Mouse (Mus musculus): ENCODE measurements around the gene Kmo.

DNA sequence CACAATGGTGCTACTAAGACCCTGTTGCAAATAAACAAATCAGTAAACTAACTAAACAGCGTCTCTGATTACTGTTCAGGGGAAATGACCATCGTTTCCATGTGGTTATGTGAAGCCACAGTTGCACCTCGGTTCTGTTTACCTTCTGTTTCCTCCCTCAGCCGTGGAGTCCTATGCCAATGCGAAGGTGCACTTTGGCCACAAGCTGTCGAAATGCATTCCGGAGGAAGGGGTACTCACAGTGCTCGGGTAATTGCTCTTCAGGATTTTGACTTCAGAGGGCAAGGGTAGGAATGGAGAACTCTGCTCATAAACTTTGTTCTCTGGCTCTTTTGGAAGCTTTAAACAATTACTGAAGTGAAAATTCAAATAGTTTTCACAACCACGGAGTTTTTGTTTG is 26.8 kb downstream of the Kmo start:
- TF ChIP-seq CHD2 (IDR thresholded peaks at IDR 0.05; ENCODE audit: low read depth, low read length) (no peak), ZNF384 (IDR thresholded peaks at IDR 0.05; ENCODE audit: low read depth, low read length) (no peak), MAFK (IDR thresholded peaks at IDR 0.05; ENCODE audit: insufficient read depth, low read depth, low read length) (no peak), HCFC1 (IDR thresholded peaks at IDR 0.05; ENCODE audit: borderline replicate concordance, insufficient read depth, low read length) (no peak), ZC3H11A (IDR thresholded peaks at IDR 0.05; ENCODE audit: borderline replicate concordance, low read depth, low read length) (no peak)
